Mouse (Mus musculus): ENCODE data around the gene Sppl2b. TPM values are rescaled to one million over a fixed set of nuclear protein-coding genes. Genes with fewer than 3 reads are reported as not detected.
A peak's percentile ranks its signal among the peaks of the same experiment; 100 is the strongest.

The Sppl2b gene
- polyA plus RNA-seq, 1 experiment, result 173 TPM

GRCm38 (mm10) chr10:80881301-80881700 lies 26.2 kb downstream of the Sppl2b start:
- H3K27ac ChIP-seq (ENCODE audit: control insufficient read depth, insufficient read depth, low read depth, low read length), result no peak overlapping the region
- TF ChIP-seq POLR2A (IDR thresholded peaks at IDR 0.05; ENCODE audit: control insufficient read depth, low read depth, low read length) (no peak), CTCF (IDR thresholded peaks at IDR 0.05; ENCODE audit: control insufficient read depth, insufficient read depth, insufficient replicate concordance, low read depth, low read length) (peak; percentile 96)
- no peaks in the 10 kb centered on the region for H3K36me3 ChIP-seq (ENCODE audit: control insufficient read depth, insufficient read depth, low read length)
- no peaks in the 10 kb centered on the region for H3K27me3 ChIP-seq (ENCODE audit: control insufficient read depth, insufficient read depth, low read length)
- no peak overlapping the region for H3K4me3 ChIP-seq (ENCODE audit: control insufficient read depth, low read depth, low read length)
- peaks cover 3% of the 10 kb centered on the region for H3K4me1 ChIP-seq (ENCODE audit: control insufficient read depth, insufficient read depth, low read length)

- Histone ChIP-seq H3K36me3 (ENCODE audit: control insufficient read depth, insufficient read depth, low read length) (no peaks in the 10 kb centered on the region), H3K27me3 (ENCODE audit: control insufficient read depth, insufficient read depth, low read length) (no peaks in the 10 kb centered on the region), H3K4me1 (ENCODE audit: control insufficient read depth, insufficient read depth, low read length) (peaks cover 4% of the 10 kb centered on the region), H3K27ac (ENCODE audit: control insufficient read depth, insufficient read depth, low read depth, low read length) (no peak overlapping the region), H3K4me3 (ENCODE audit: control insufficient read depth, low read depth, low read length) (no peak overlapping the region)
- TF ChIP-seq POLR2A (IDR thresholded peaks at IDR 0.05; ENCODE audit: control insufficient read depth, low read depth, low read length), result no peak
- no peak for TF ChIP-seq CTCF (IDR thresholded peaks at IDR 0.05; ENCODE audit: control insufficient read depth, insufficient read depth, insufficient replicate concordance, low read depth, low read length)
These were observed 32.1 kb downstream of the Sppl2b start for GRCm38 (mm10) chr10:80887181-80887580.

- TF ChIP-seq POLR2A (IDR thresholded peaks at IDR 0.05; ENCODE audit: control insufficient read depth, low read depth, low read length), result no peak
- TF ChIP-seq CTCF (IDR thresholded peaks at IDR 0.05; ENCODE audit: control insufficient read depth, insufficient read depth, insufficient replicate concordance, low read depth, low read length), result no peak
- Histone ChIP-seq H3K27ac (ENCODE audit: control insufficient read depth, insufficient read depth, low read depth, low read length) (no peak overlapping the region), H3K36me3 (ENCODE audit: control insufficient read depth, insufficient read depth, low read length) (no peaks in the 10 kb centered on the region), H3K27me3 (ENCODE audit: control insufficient read depth, insufficient read depth, low read length) (no peaks in the 10 kb centered on the region), H3K4me1 (ENCODE audit: control insufficient read depth, insufficient read depth, low read length) (peaks cover 29% of the 10 kb centered on the region), H3K4me3 (ENCODE audit: control insufficient read depth, low read depth, low read length) (no peak overlapping the region)
These were observed 40.0 kb downstream of the Sppl2b start for GRCm38 (mm10) chr10:80895100-80895499.

GRCm38 (mm10) chr10:80895697-80896096 lies 40.6 kb downstream of the Sppl2b start:
- no peak for TF ChIP-seq POLR2A (IDR thresholded peaks at IDR 0.05; ENCODE audit: control insufficient read depth, low read depth, low read length)
- TF ChIP-seq CTCF (IDR thresholded peaks at IDR 0.05; ENCODE audit: control insufficient read depth, insufficient read depth, insufficient replicate concordance, low read depth, low read length), result no peak
- Histone ChIP-seq H3K36me3 (ENCODE audit: control insufficient read depth, insufficient read depth, low read length) (no peaks in the 10 kb centered on the region), H3K27ac (ENCODE audit: control insufficient read depth, insufficient read depth, low read depth, low read length) (no peak overlapping the region), H3K4me1 (ENCODE audit: control insufficient read depth, insufficient read depth, low read length) (peaks cover 29% of the 10 kb centered on the region), H3K4me3 (ENCODE audit: control insufficient read depth, low read depth, low read length) (0 out of 2 replicates have a peak overlapping the region, but pooled peaks have one; percentile 82), H3K27me3 (ENCODE audit: control insufficient read depth, insufficient read depth, low read length) (no peaks in the 10 kb centered on the region)

- Histone ChIP-seq H3K27me3 (ENCODE audit: control insufficient read depth, insufficient read depth, low read length) (no peaks in the 10 kb centered on the region), H3K27ac (ENCODE audit: control insufficient read depth, insufficient read depth, low read depth, low read length) (no peak overlapping the region), H3K36me3 (ENCODE audit: control insufficient read depth, insufficient read depth, low read length) (no peaks in the 10 kb centered on the region), H3K4me1 (ENCODE audit: control insufficient read depth, insufficient read depth, low read length) (peaks cover 34% of the 10 kb centered on the region), H3K4me3 (ENCODE audit: control insufficient read depth, low read depth, low read length) (peak overlapping the region; percentile 82)
- TF ChIP-seq CTCF (IDR thresholded peaks at IDR 0.05; ENCODE audit: control insufficient read depth, insufficient read depth, insufficient replicate concordance, low read depth, low read length) (no peak), POLR2A (IDR thresholded peaks at IDR 0.05; ENCODE audit: control insufficient read depth, low read depth, low read length) (no peak)
These were observed 41.8 kb downstream of the Sppl2b start for GRCm38 (mm10) chr10:80896581-80897485.

GRCm38 (mm10) chr10:80897861-80898510 lies 42.9 kb downstream of the Sppl2b start:
- no peaks in the 10 kb centered on the region for H3K36me3 ChIP-seq (ENCODE audit: control insufficient read depth, insufficient read depth, low read length)
- TF ChIP-seq CTCF (IDR thresholded peaks at IDR 0.05; ENCODE audit: control insufficient read depth, insufficient read depth, insufficient replicate concordance, low read depth, low read length) (no peak), POLR2A (IDR thresholded peaks at IDR 0.05; ENCODE audit: control insufficient read depth, low read depth, low read length) (peak; percentile 54; the same call in 1 of the 2 replicates)
- H3K4me1 ChIP-seq (ENCODE audit: control insufficient read depth, insufficient read depth, low read length), result peaks cover 34% of the 10 kb centered on the region
- H3K27ac ChIP-seq (ENCODE audit: control insufficient read depth, insufficient read depth, low read depth, low read length), result peak overlapping the region; percentile 46
- no peaks in the 10 kb centered on the region for H3K27me3 ChIP-seq (ENCODE audit: control insufficient read depth, insufficient read depth, low read length)
- H3K4me3 ChIP-seq (ENCODE audit: control insufficient read depth, low read depth, low read length), result peak overlapping the region; percentile 82

- H3K36me3 ChIP-seq (ENCODE audit: control insufficient read depth, insufficient read depth, low read length), result no peaks in the 10 kb centered on the region
- H3K27me3 ChIP-seq (ENCODE audit: control insufficient read depth, insufficient read depth, low read length), result no peaks in the 10 kb centered on the region
- H3K27ac ChIP-seq (ENCODE audit: control insufficient read depth, insufficient read depth, low read depth, low read length), result no peak overlapping the region
- peak overlapping the region; percentile 82 for H3K4me3 ChIP-seq (ENCODE audit: control insufficient read depth, low read depth, low read length)
- no peak for TF ChIP-seq CTCF (IDR thresholded peaks at IDR 0.05; ENCODE audit: control insufficient read depth, insufficient read depth, insufficient replicate concordance, low read depth, low read length)
- no peak for TF ChIP-seq POLR2A (IDR thresholded peaks at IDR 0.05; ENCODE audit: control insufficient read depth, low read depth, low read length)
- H3K4me1 ChIP-seq (ENCODE audit: control insufficient read depth, insufficient read depth, low read length), result peaks cover 34% of the 10 kb centered on the region
These were observed 44.0 kb downstream of the Sppl2b start for GRCm38 (mm10) chr10:80899074-80899473.
